Mouse (Mus musculus) hindbrain, embryonic 15.5 days (tissue): Measurements from ENCODE around the gene Gm5089. TPM values are rescaled to one million over a fixed set of nuclear protein-coding genes. Genes with fewer than 3 reads are reported as not detected.

ENCODE experiments used
- ATAC-seq: fragments of 200-750 bp; cut with Nextera tagmentation; 2 replicates; pipeline ENCODE4 v1.8.0; 2017; ENCODE audit warnings: low read depth, moderate number of reproducible peaks, moderate TSS enrichment; ENCODE audit not compliant: low FRiP score
- H3K27ac ChIP-seq: fragments of 300-500 bp; sonication (generic); replicated peaks from 2 replicates; pipeline ENCODE4 v1.5.1; 2015; ENCODE audit warnings: mild to moderate bottlenecking, inconsistent platforms
- H3K27me3 ChIP-seq: fragments of 300-500 bp; sonication (generic); 2 replicates; pipeline ENCODE4 v1.6.1; 2015; ENCODE audit warnings: control low read depth, inconsistent platforms
- H3K36me3 ChIP-seq: fragments of 300-500 bp; sonication (generic); 2 replicates; pipeline ENCODE4 v1.6.1; 2015; ENCODE audit warnings: control low read depth, inconsistent platforms
- H3K4me1 ChIP-seq: fragments of 300-500 bp; sonication (generic); replicated peaks from 2 replicates; pipeline ENCODE4 v1.6.1; 2015; ENCODE audit warnings: control low read depth, inconsistent platforms
- H3K4me2 ChIP-seq: fragments of 300-500 bp; sonication (generic); 2 replicates; pipeline ENCODE4 v1.6.1; 2015; ENCODE audit warnings: moderate library complexity, mild to moderate bottlenecking, inconsistent platforms
- H3K4me3 ChIP-seq: fragments of 300-500 bp; sonication (generic); 2 replicates; pipeline ENCODE4 v1.5.1; 2015; ENCODE audit warnings: mild to moderate bottlenecking, inconsistent platforms
- H3K9ac ChIP-seq: fragments of 300-500 bp; sonication (generic); 2 replicates; pipeline ENCODE4 v1.6.1; 2015; ENCODE audit warnings: inconsistent platforms
- H3K9me3 ChIP-seq: fragments of 300-500 bp; sonication (generic); 2 replicates; pipeline ENCODE4 v1.6.1; 2016; ENCODE audit warnings: control low read depth, inconsistent platforms
- WGBS: fragments of 180-500 bp; shearing (Covaris S2); methylation state at CpG from one replicate; pipeline ENCODE4 v1.1.7; 2015; 5-methylcytosine and 5-hydroxymethylcytosine counted together
- polyA plus RNA-seq: library from polyadenylated mRNA; unstranded; fragments of >200 nt; fragmentation: Nextera tagmentation; extraction: Ambion mirVana; gene quantifications from 2 replicates; pipeline ENCODE4 v1.2.1, GENCODE M21; 2015

Gene Gm5089
- polyA plus RNA-seq, 1 experiment from 2014 or later = 2.4 TPM

DNA sequence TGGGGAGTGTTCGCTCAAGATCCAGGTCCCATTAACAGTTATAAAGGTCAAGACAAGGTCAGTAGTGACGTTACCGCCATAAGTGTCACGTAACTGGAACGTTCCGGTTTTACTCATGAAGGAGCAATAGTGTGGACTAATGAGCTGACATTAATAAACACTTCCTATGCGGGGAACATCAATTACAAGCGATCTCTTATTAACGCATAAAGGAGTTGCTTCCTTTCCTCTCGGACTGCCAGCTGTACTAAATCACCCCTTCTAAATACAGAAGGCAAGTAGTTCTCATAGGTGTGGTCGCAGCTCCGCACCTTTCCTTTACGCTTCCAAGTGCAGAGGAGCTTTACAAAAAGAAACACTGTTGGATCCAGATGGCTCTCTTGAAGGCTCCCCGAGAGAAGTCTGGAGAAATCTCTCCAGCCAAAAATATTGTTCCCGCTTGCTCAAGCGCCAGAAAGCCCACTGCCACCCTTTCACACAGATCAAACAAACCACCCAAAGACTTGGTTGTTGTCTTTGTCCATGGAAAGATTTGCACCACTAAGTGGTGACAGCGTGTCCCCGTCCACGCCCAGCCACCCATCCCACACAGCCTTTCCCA, 62.4 kb downstream of the Gm5089 start:
- Histone ChIP-seq H3K4me1 (no peaks in the 10 kb centered on the region), H3K4me3 (no peak overlapping the region), H3K36me3 (no peaks in the 10 kb centered on the region), H3K27me3 (peaks cover 5% of the 10 kb centered on the region), H3K9ac (no peak overlapping the region), H3K4me2 (0 out of 2 replicates have a peak overlapping the region, but pooled peaks have one; percentile 7), H3K27ac (peak overlapping the region; percentile 54), H3K9me3 (no peaks in the 10 kb centered on the region)
- 49% methylated on average over 19 of the region's 19 CpGs for WGBS
- no peak for ATAC-seq

DNA sequence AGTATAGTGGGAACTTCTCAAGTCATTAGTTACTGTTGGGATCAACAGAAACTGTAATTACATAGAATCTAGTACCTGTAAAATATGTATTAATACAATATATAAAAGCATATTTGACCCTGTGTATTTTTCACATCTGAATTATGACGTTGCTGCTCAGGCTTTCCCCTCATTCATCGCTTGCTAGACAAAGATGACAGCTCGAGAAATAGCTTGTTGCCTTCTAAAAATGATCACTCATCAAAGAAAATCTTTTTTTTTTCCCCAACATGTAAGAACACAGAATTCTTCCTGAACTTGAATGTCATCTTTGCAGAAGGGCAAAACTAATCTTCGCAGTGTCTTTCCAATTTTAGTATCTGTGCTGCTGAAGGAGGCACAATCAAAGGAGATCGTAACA, 63.1 kb downstream of the Gm5089 start:
- H3K27me3 ChIP-seq = peaks cover 5% of the 10 kb centered on the region
- 80% methylated on average over 5 of the region's 5 CpGs for WGBS
- no peak overlapping the region; the same call in 1 of the 2 replicates for H3K27ac ChIP-seq

DNA sequence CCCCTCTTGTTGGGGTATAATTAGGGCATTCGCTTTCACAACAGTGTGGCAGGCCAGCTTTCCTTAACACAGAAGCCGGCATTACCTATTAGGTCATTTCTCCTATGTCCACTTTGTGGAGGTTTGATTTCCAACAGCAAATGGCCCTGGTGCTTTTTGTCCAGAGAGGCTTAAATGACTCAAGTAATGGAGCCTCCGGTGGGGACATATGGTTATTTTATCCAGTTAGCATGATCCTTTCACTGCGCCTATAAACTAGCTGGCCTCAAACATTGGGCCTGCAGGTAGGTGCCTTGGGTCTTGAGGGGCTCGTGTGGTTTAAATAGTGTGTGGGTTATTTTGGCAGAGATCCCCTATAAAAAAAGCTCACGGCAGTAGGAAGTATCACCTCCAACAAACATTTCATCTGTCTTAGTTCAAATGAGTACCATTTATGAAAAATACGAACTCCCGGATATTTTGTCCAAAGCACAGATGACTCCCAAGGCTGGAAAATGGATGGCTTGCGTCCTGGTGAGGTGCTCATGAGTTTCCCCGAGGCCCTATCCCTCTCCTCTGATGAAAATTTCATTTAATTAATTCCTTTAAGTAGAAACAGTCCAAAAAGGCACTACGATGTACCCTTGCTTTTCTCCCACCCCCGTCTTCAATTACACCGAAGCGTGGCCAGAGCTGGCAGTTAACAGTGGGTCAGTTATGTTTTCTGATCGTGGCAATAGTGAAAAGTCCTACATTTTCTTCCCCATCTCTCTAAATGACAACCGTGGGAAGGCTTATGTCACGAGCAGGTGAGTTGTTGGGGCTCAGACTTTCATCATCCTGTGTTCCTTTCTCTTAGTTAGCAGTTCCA, 64.4 kb downstream of the Gm5089 start:
- Histone ChIP-seq H3K4me3 (no peak overlapping the region), H3K4me2 (no peak overlapping the region), H3K27me3 (peaks cover 5% of the 10 kb centered on the region), H3K9ac (no peak overlapping the region), H3K4me1 (no peaks in the 10 kb centered on the region), H3K36me3 (no peaks in the 10 kb centered on the region), H3K27ac (peak overlapping the region; percentile 42), H3K9me3 (no peaks in the 10 kb centered on the region)
- ATAC-seq = no peak
- WGBS = 81% methylated on average over 17 of the region's 17 CpGs

More for the DNA sequence above, 63.1 kb downstream of the Gm5089 start:
- H3K36me3 ChIP-seq = no peaks in the 10 kb centered on the region
- no peaks in the 10 kb centered on the region for H3K4me1 ChIP-seq
- no peak overlapping the region for H3K4me3 ChIP-seq
- H3K4me2 ChIP-seq = no peak overlapping the region
- no peak for ATAC-seq
- H3K9me3 ChIP-seq = no peaks in the 10 kb centered on the region
- H3K9ac ChIP-seq = no peak overlapping the region

DNA sequence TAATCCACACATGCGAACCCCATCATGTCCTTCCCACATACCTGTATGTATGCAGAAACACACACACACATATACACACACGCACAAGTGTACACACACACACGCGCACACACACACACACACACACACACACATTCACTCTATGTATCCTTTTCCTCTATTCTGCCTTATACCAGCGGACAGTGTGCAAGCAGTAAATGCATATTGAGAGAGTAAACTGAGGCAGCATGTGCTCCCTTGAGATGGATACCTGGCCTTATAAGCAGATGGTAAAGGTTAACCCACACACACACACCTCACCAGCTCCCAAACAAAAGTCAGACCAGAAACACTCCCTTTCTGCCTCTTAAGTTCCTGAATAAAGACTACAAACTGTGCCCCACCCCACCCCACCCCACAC, 65.2 kb downstream of the Gm5089 start:
- ATAC-seq = no peak
- Histone ChIP-seq H3K9ac (no peak overlapping the region), H3K27me3 (peaks cover 5% of the 10 kb centered on the region), H3K4me2 (no peak overlapping the region), H3K4me1 (no peaks in the 10 kb centered on the region), H3K27ac (no peak overlapping the region), H3K9me3 (no peaks in the 10 kb centered on the region), H3K4me3 (no peak overlapping the region), H3K36me3 (no peaks in the 10 kb centered on the region)
- WGBS = 92% methylated on average over 5 of the region's 5 CpGs

DNA sequence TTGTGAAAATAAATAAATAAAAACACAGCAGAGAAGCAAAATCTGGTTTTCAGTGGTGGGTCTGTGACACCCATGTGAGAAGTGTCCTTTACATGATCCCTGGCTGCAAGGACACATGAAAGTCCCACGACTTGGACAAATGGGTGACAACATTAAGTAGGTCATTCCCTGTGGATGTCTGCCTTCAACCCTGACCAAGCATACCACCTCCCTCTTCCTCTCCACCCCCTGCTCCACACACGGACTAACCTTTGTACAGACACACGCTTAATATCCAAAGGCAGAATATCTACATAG, 65.7 kb downstream of the Gm5089 start:
- H3K4me2 ChIP-seq = 0 out of 2 replicates have a peak overlapping the region, but pooled peaks have one; percentile 27

More for the DNA sequence above, 65.7 kb downstream of the Gm5089 start:
- Histone ChIP-seq H3K4me1 (no peaks in the 10 kb centered on the region), H3K36me3 (no peaks in the 10 kb centered on the region), H3K27ac (peak overlapping the region; percentile 43; the same call in 1 of the 2 replicates), H3K27me3 (peaks cover 5% of the 10 kb centered on the region), H3K9ac (no peak overlapping the region), H3K9me3 (no peaks in the 10 kb centered on the region), H3K4me3 (no peak overlapping the region)
- ATAC-seq = no peak
- WGBS = 62% methylated on average over 3 of the region's 3 CpGs

Other genes starting within 250 kb of the Gm5089 start
- 13.8 and 17.9 TPM in 2 replicates for gene Zic5, start 14.6 kb upstream of the Gm5089 start, polyA plus RNA-seq
- 11.6 and 12.9 TPM in 2 replicates for gene Zic2, start 24.3 kb upstream of the Gm5089 start, polyA plus RNA-seq
- gene Gm10837, start 39.5 kb upstream of the Gm5089 start, polyA plus RNA-seq = 0.50 and 0.64 TPM in 2 replicates
- gene Pcca, start 83.2 kb upstream of the Gm5089 start, polyA plus RNA-seq = 29.0 and 30.2 TPM in 2 replicates